In the genomic region with DNA sequence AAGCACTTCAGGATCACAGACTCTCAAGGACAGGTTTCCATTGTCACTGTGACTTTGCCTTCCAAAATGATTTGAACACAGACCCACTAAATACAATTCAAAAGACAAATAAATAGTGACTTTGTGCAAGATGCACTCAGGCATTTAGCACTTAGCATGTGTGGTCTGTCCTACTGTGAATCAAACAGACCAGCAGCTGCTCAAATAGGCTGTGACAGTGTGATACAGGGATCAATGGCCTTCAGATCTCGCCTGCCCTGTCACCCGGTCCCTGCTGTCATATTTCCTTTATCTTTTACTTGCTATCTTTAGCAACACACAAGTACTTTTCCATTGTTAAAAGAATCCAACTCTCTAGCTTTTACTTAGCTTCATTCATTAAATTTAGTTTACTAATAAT, we compare ENCODE assay signal across 12 mouse cellular contexts. TPM values are rescaled to one million over a fixed set of nuclear protein-coding genes. Genes with fewer than 3 reads are reported as not detected.
"Had no signal": no experiment of that assay in that cellular context is flagged by ENCODE, and none has a peak within 500 bp of the region (broad histone marks: within the 10 kb centered on the region; RNA-seq: fewer than 3 reads in every experiment).

No protein-coding gene starts in this region.

- H3K9ac ChIP-seq: liver, embryonic 15.5 days; midbrain, embryonic 12.5 days had no signal

- H3K4me1 ChIP-seq: limb, embryonic 10.5 days; liver, embryonic 15.5 days; midbrain, embryonic 12.5 days had no signal

- H3K27ac ChIP-seq: left cerebral cortex, adult 2 months; limb, embryonic 10.5 days; liver, embryonic 15.5 days; midbrain, embryonic 12.5 days had no signal

- H3K36me3 ChIP-seq: limb, embryonic 10.5 days; liver, embryonic 15.5 days; midbrain, embryonic 12.5 days had no signal

- ATAC-seq: lung, postnatal 0 days had no signal

- H3K9me3 ChIP-seq: limb, embryonic 10.5 days; liver, embryonic 15.5 days; midbrain, embryonic 12.5 days had no signal

- H3K27me3 ChIP-seq: liver, embryonic 15.5 days; midbrain, embryonic 12.5 days had no signal

- DNase-seq: kidney, postnatal 25 days; lung, adult 2 months; lung, postnatal 36 days; right cerebral cortex, postnatal 14 days; thymus, postnatal 36 days had no signal

- H3K4me2 ChIP-seq: liver, embryonic 11.5 days; liver, embryonic 15.5 days; midbrain, embryonic 12.5 days had no signal

- H3K4me3 ChIP-seq: left cerebral cortex, adult 2 months; limb, embryonic 10.5 days; liver, embryonic 15.5 days; midbrain, embryonic 12.5 days had no signal

RNA-seq across cellular contexts. Expression of a gene that starts 31.8 kb away (rescaled TPM):
- total RNA-seq: megakaryocyte progenitor cell, adult 5-6 weeks had no signal
